Mouse (Mus musculus) MEL (cell line): ENCODE results near the gene Ppfibp2.

Source experiments
- CTCF ChIP-seq, 3 experiments: IDR thresholded peaks in 2 of 3; conservative IDR thresholded peaks in 1 of 3; 2 replicates each; pipeline ENCODE4 v1.5.1; 2011 to 2012; ENCODE audit warnings: low read length in 3 of 3, low read depth in 2 of 3, mild to moderate bottlenecking in 2 of 3, improper control_type of control experiment in 1 of 3, inconsistent platforms in 1 of 3, mixed read lengths in 1 of 3, moderate library complexity in 1 of 3; ENCODE audit not compliant: control insufficient read depth in 1 of 3, insufficient read depth in 1 of 3, poor library complexity in 1 of 3, severe bottlenecking in 1 of 3
- E2F4 ChIP-seq: IDR thresholded peaks from 2 replicates; pipeline ENCODE4 v1.6.1; 2011; ENCODE audit warnings: low read depth, low read length, improper control_type of control experiment, borderline replicate concordance
- MAFK ChIP-seq: IDR thresholded peaks from 2 replicates; pipeline ENCODE4 v1.6.1; 2011; ENCODE audit warnings: low read depth, mild to moderate bottlenecking, low read length, improper control_type of control experiment, borderline replicate concordance
- MXI1 ChIP-seq: IDR thresholded peaks from 2 replicates; pipeline ENCODE4 v1.6.1; 2011; ENCODE audit warnings: mild to moderate bottlenecking, low read depth, low read length, improper control_type of control experiment
- POLR2A ChIP-seq, 2 experiments: IDR thresholded peaks; 2 replicates each; pipeline ENCODE4 v1.6.1; 2011 to 2012; ENCODE audit warnings: low read length in 2 of 2, mild to moderate bottlenecking in 2 of 2, control low read depth in 1 of 2, improper control_type of control experiment in 1 of 2, low read depth in 1 of 2, moderate library complexity in 1 of 2; ENCODE audit not compliant: control insufficient read depth in 1 of 2, insufficient read depth in 1 of 2, poor library complexity in 1 of 2
- POLR2AphosphoS2 ChIP-seq: IDR thresholded peaks from 2 replicates; pipeline ENCODE4 v1.6.1; 2011; ENCODE audit warnings: low read length, improper control_type of control experiment
- RCOR1 ChIP-seq: IDR thresholded peaks from 2 replicates; pipeline ENCODE4 v1.6.1; 2012; ENCODE audit warnings: low read depth, mild to moderate bottlenecking, inconsistent platforms, low read length, improper control_type of control experiment
- SMC3 ChIP-seq: IDR thresholded peaks from 2 replicates; pipeline ENCODE4 v1.6.1; 2011; ENCODE audit warnings: low read depth, low read length, improper control_type of control experiment
- TAL1 ChIP-seq: IDR thresholded peaks from 2 replicates; pipeline ENCODE4 v1.6.1; 2012; ENCODE audit warnings: mild to moderate bottlenecking, inconsistent platforms, low read length, moderate library complexity, mixed read lengths

DNA sequence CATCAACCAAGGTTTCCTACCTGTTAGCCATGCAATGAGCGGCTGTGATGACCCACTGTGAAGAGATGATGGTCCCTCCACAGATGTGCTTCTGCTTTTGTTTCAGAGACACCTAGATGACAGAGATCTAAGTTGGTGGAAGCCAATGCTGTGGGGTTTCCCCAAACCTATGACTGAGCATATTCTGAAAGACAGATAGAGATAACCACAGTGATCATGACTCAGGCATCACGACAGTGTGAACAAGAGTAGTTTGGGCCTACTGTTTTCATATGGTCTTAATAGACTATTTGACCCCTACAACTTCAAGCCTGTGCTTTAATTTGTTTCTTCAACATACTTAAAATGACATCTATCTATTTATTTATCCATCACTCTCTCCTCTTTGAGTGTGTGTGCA is 201.5 kb downstream of the Ppfibp2 start:
- no peak for TF ChIP-seq POLR2A (IDR thresholded peaks at IDR 0.05; ENCODE audit: control insufficient read depth in 1 of 2, insufficient read depth in 1 of 2, low read depth in 1 of 2, low read length in 2 of 2, poor library complexity in 1 of 2)
- no peak for TF ChIP-seq TAL1
- TF ChIP-seq MXI1, result no peak
- TF ChIP-seq MAFK, result no peak
- no peak for TF ChIP-seq CTCF (IDR thresholded peaks at IDR 0.05 in 2 of 3, conservative IDR thresholded peaks at IDR 0.05 in 1 of 3; ENCODE audit: control insufficient read depth in 1 of 3, insufficient read depth in 1 of 3, low read depth in 2 of 3, low read length in 3 of 3, poor library complexity in 1 of 3, severe bottlenecking in 1 of 3)
- TF ChIP-seq SMC3, result no peak
- no peak for TF ChIP-seq E2F4
- no peak for TF ChIP-seq RCOR1
- no peak for TF ChIP-seq POLR2AphosphoS2
